ENCODE assay signal across 8 mouse cellular contexts in the genomic region with DNA sequence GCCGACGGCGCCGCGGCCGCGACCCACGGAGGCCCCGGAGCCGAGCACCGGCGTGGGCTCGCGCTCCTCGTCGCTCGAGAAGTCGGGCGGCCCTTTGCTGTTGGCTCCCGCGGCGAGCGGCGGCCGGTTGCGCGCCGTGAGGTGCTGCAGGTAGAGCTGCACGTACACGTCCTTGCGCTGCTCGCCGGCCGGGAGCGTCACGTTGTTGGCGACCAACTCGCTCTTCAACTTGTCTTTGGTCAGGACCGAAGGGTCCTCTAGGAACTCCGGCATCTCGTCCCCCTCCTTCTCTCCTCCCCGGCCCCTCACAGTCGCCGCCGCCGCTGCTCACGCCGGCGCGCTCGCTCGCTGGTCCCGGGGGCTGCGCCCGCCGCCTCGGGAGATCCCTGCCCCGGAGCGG. TPM values are rescaled to one million over a fixed set of nuclear protein-coding genes. Genes with fewer than 3 reads are reported as not detected.
DNase-seq lines count a peak whose midpoint lies in the region; ATAC-seq and TF ChIP-seq lines count a peak whose summit lies in the region.

No protein-coding gene starts in this region.

- 0 out of 2 replicates have a peak, but pooled peaks cover 3% of the 10 kb centered on the region for H3K36me3 ChIP-seq in heart, embryonic 12.5 days
- no peaks in the 10 kb centered on the region for H3K36me3 ChIP-seq in heart, postnatal 0 days (replicated peaks; ENCODE audit: control insufficient read depth, insufficient read depth, low read length)
- H3K36me3 ChIP-seq in liver, embryonic 13.5 days = peaks cover 28% of the 10 kb centered on the region
- H3K36me3 ChIP-seq in stomach, embryonic 15.5 days = no peaks in the 10 kb centered on the region

- H3K4me2 ChIP-seq in heart, embryonic 12.5 days = peak overlapping the region; percentile 88
- peak overlapping the region; percentile 92 for H3K4me2 ChIP-seq in heart, postnatal 0 days (ENCODE audit: low read depth, low read length)
- H3K4me2 ChIP-seq in liver, embryonic 13.5 days = peak overlapping the region; percentile 83
- H3K4me2 ChIP-seq in stomach, embryonic 15.5 days = peak overlapping the region; percentile 38

- H3K9me3 ChIP-seq in heart, embryonic 12.5 days (replicated peaks) = no peaks in the 10 kb centered on the region
- H3K9me3 ChIP-seq in heart, postnatal 0 days (replicated peaks; ENCODE audit: control insufficient read depth, low read length) = no peaks in the 10 kb centered on the region
- H3K9me3 ChIP-seq in liver, embryonic 13.5 days (replicated peaks) = no peaks in the 10 kb centered on the region
- H3K9me3 ChIP-seq in stomach, embryonic 15.5 days = no peaks in the 10 kb centered on the region

- ATAC-seq in heart, embryonic 12.5 days (ENCODE audit: insufficient number of reproducible peaks, low FRiP score) = peak; percentile 50
- ATAC-seq in Patski = peak; percentile 7
- peak; percentile 22 for ATAC-seq in heart, postnatal 0 days (ENCODE audit: insufficient read depth, low read depth)
- peak; percentile 17 for ATAC-seq in liver, embryonic 13.5 days (ENCODE audit: low read depth)
- peak; percentile 25 for ATAC-seq in stomach, embryonic 15.5 days (ENCODE audit: insufficient read depth, low FRiP score, low read depth)

- DNase-seq in heart, adult 18-20 months = no peak
- DNase-seq in 3T3-L1 (ENCODE audit: low read depth, low spot score) (peak; percentile 41), Patski (ENCODE audit: low read depth, low spot score) (no peak)
- no peak for DNase-seq in heart, postnatal 0 days (ENCODE audit: low spot score)
- peak; percentile 33 for DNase-seq in liver, embryonic 13.5 days
- DNase-seq in embryo, embryonic 9.5 days (ENCODE audit: extremely low spot score) = no peak

- no peak for TF ChIP-seq EP300 in heart, postnatal 0 days (IDR thresholded peaks at IDR 0.05; ENCODE audit: low read depth)

- in situ Hi-C loops in Patski (cut with MboI; ENCODE audit: low pct_unique_long_range_greater_than_20kb) = no loop called here

- peak overlapping the region; percentile 99 for H3K27ac ChIP-seq in heart, embryonic 12.5 days (ENCODE audit: poor library complexity, severe bottlenecking)
- peak overlapping the region; percentile 100 for H3K27ac ChIP-seq in heart, postnatal 0 days (ENCODE audit: low read depth)
- H3K27ac ChIP-seq in liver, embryonic 13.5 days = peak overlapping the region; percentile 98
- peak overlapping the region; percentile 100 for H3K27ac ChIP-seq in stomach, embryonic 15.5 days

- POLR2A ChIA-PET in Patski (lab: Charles Lee) = interaction anchor here (0.8 to 1.8 kb wide), 5 partner anchors 10 to 19 kb away, joined by 3 to 12 read pairs (median 7); a partner anchor contains a TSS

- peaks cover 28% of the 10 kb centered on the region for H3K4me1 ChIP-seq in heart, embryonic 12.5 days (replicated peaks)
- H3K4me1 ChIP-seq in heart, postnatal 0 days (ENCODE audit: control insufficient read depth, insufficient read depth) = peaks cover 16% of the 10 kb centered on the region
- H3K4me1 ChIP-seq in liver, embryonic 13.5 days (replicated peaks) = peaks cover 49% of the 10 kb centered on the region
- peaks cover 10% of the 10 kb centered on the region; the same call in 1 of the 2 replicates for H3K4me1 ChIP-seq in stomach, embryonic 15.5 days

- under 1% methylated on average over 59 of the region's 59 CpGs for WGBS in heart, embryonic 12.5 days
- under 1% methylated on average over 45 of the region's 59 CpGs for WGBS in heart, postnatal 0 days
- 0% methylated on average over 59 of the region's 59 CpGs for WGBS in liver, embryonic 13.5 days (ENCODE audit: insufficient replicate concordance)
- under 1% methylated on average over 46 of the region's 59 CpGs for WGBS in stomach, embryonic 15.5 days

- CTCF ChIA-PET in Patski (lab: Charles Lee) = interaction anchor here (1.2 to 2.9 kb wide), 3 partner anchors 11 to 29 kb away, joined by 3 to 11 read pairs (median 5); no protein-coding TSS in a partner anchor

- H3K9ac ChIP-seq in heart, embryonic 12.5 days = peak overlapping the region; percentile 99
- H3K9ac ChIP-seq in heart, postnatal 0 days (replicated peaks; ENCODE audit: low read depth, low read length) = peak overlapping the region; percentile 100
- peak overlapping the region; percentile 100 for H3K9ac ChIP-seq in liver, embryonic 13.5 days
- H3K9ac ChIP-seq in stomach, embryonic 15.5 days = peak overlapping the region; percentile 99

- peak overlapping the region; percentile 84 for H3K4me3 ChIP-seq in heart, embryonic 12.5 days
- peak overlapping the region; percentile 93 for H3K4me3 ChIP-seq in heart, postnatal 0 days (ENCODE audit: low read depth, low read length)
- peak overlapping the region; percentile 97 for H3K4me3 ChIP-seq in liver, embryonic 13.5 days (replicated peaks)
- H3K4me3 ChIP-seq in stomach, embryonic 15.5 days (replicated peaks) = peak overlapping the region; percentile 95

- TF ChIP-seq CTCF in Patski (IDR thresholded peaks at IDR 0.05) = no peak
- no peak for TF ChIP-seq CTCF in heart, postnatal 0 days (IDR thresholded peaks at IDR 0.05; ENCODE audit: low read depth)

- no peaks in the 10 kb centered on the region for H3K27me3 ChIP-seq in heart, embryonic 12.5 days (replicated peaks)
- H3K27me3 ChIP-seq in Patski = no peaks in the 10 kb centered on the region
- H3K27me3 ChIP-seq in heart, postnatal 0 days (ENCODE audit: control insufficient read depth, insufficient read depth, low read length) = no peaks in the 10 kb centered on the region
- H3K27me3 ChIP-seq in liver, embryonic 13.5 days = no peaks in the 10 kb centered on the region
- H3K27me3 ChIP-seq in stomach, embryonic 15.5 days (replicated peaks) = no peaks in the 10 kb centered on the region

RNA-seq across cellular contexts. Expression of a gene that starts 10.1 kb away (rescaled TPM):
- polyA plus RNA-seq in heart, embryonic 12.5 days (2016; fragmentation: Nextera tagmentation; extraction: Ambion mirVana) = 203 and 212 TPM in 2 replicates
- total RNA-seq in heart, adult 18-20 months (2021) = 10 to 100 TPM; 34.0 to 42.4 TPM
- polyA plus RNA-seq in Patski (2021) = 160 TPM
- total RNA-seq in heart, postnatal 0 days (2014; rRNA removed; ENCODE audit: low replicate concordance) = 114 and 219 TPM in 2 replicates
- polyA plus RNA-seq in heart, postnatal 0 days (2015; fragmentation: Nextera tagmentation; extraction: Ambion mirVana) = 61.6 and 62.8 TPM in 2 replicates
- 131 and 169 TPM in 2 replicates for polyA plus RNA-seq in liver, embryonic 13.5 days (2015; fragmentation: Nextera tagmentation; extraction: Ambion mirVana)
- 196 and 217 TPM in 2 replicates for polyA plus RNA-seq in stomach, embryonic 15.5 days (2015; fragmentation: Nextera tagmentation; extraction: Ambion mirVana)

RNA-seq across cellular contexts. Expression of a gene that starts 47.2 kb away (rescaled TPM):
- polyA plus RNA-seq in heart, embryonic 12.5 days (2016; fragmentation: Nextera tagmentation; extraction: Ambion mirVana) = 782 and 785 TPM in 2 replicates
- 1,000 to 10,000 TPM; 2,644 to 2,919 TPM for total RNA-seq in heart, adult 18-20 months (2021)
- 919 TPM for polyA plus RNA-seq in Patski (2021)
- total RNA-seq in heart, postnatal 0 days (2014; rRNA removed; ENCODE audit: low replicate concordance) = 1,527 and 1,847 TPM in 2 replicates
- 2,043 and 2,050 TPM in 2 replicates for polyA plus RNA-seq in heart, postnatal 0 days (2015; fragmentation: Nextera tagmentation; extraction: Ambion mirVana)
- polyA plus RNA-seq in liver, embryonic 13.5 days (2015; fragmentation: Nextera tagmentation; extraction: Ambion mirVana) = 283 and 285 TPM in 2 replicates
- polyA plus RNA-seq in stomach, embryonic 15.5 days (2015; fragmentation: Nextera tagmentation; extraction: Ambion mirVana) = 440 and 482 TPM in 2 replicates

Comparison
In these comparisons a context has a peak if more than half of its experiments do, and no peak if none do; other contexts are left out.
1. H3K4me2 ChIP-seq: peak in every context shown above with its lines; median percentile 92 in heart, postnatal 0 days; 88 in heart, embryonic 12.5 days; 83 in liver, embryonic 13.5 days; 38 in stomach, embryonic 15.5 days.
2. DNase-seq: peak in 3T3-L1 (single experiment) and liver, embryonic 13.5 days (single experiment); none in heart, adult 18-20 months (0 of 2), Patski (single experiment), heart, postnatal 0 days (single experiment) and embryo, embryonic 9.5 days (single experiment).
3. Peak in every context shown above with its lines, with median percentiles within 50 percentile points of each other: ATAC-seq, H3K27ac ChIP-seq, H3K4me3 ChIP-seq and H3K9ac ChIP-seq.